Mouse (Mus musculus): ENCODE results near the gene Ntm. TPM values are rescaled to one million over a fixed set of nuclear protein-coding genes. Genes with fewer than 3 reads are reported as not detected.

Gene Ntm
- total and polyA plus RNA-seq, 3 experiments = not detected

DNA sequence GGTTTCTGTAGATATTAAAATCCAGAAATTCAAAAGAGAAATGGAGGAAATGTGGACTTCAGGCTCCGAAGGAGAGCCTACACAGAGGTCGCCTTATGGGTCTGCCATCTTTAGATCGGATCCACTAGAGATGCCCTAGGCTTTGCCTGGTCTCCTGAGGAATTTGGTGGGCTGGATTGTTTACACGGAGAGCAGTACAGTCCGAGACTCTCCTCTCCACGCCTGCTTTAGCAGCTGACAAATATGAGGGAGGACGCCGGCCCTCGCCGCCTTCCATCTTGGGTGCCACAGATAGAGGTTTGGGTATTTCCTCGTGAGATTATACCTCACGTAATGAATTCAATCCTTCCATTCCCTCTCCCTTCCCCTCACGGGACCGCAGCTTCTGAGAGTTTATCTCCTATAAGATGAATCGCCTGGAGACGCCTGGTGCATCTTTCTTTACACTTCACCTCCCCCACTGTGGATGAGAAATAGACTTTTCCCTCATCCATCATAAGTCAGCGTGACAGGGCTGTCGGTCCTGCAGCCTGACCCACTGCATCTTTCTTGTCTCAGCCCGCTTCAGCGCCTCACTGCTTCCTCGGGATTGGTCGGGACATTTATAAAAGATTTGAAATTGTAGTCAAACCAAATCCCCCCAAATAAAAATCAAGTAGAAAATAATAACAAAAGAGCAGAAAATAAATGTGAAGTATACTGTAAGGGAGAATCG is 191.7 kb downstream of the Ntm start:
- H3K27me3 ChIP-seq (ENCODE audit: control insufficient read depth in 1 of 2, insufficient read depth in 2 of 2, low read length in 2 of 2) = no peaks in the 10 kb centered on the region
- no peak overlapping the region for H3K27ac ChIP-seq (ENCODE audit: control insufficient read depth, low read depth, low read length)
- DNase-seq (ENCODE audit: low read depth, low spot score) = no peak
- H3K9ac ChIP-seq (ENCODE audit: control insufficient read depth, low read depth, low read length, poor library complexity, severe bottlenecking) = no peak overlapping the region
- H3K36me3 ChIP-seq (ENCODE audit: control insufficient read depth in 1 of 2, insufficient read depth in 2 of 2, low read length in 2 of 2) = no peaks in the 10 kb centered on the region
- TF ChIP-seq UBTF (IDR thresholded peaks at IDR 0.05; ENCODE audit: borderline replicate concordance, insufficient read depth, low read depth, low read length) = no peak
- TF ChIP-seq CTCF (IDR thresholded peaks at IDR 0.05 in 2 of 3, conservative IDR thresholded peaks at IDR 0.05 in 1 of 3; ENCODE audit: control insufficient read depth in 1 of 3, insufficient read depth in 1 of 3, low read depth in 2 of 3, low read length in 3 of 3, poor library complexity in 1 of 3, severe bottlenecking in 1 of 3) = no peak
- no peak for TF ChIP-seq RCOR1 (IDR thresholded peaks at IDR 0.05; ENCODE audit: low read depth, low read length)
- no peak for TF ChIP-seq ZMIZ1 (IDR thresholded peaks at IDR 0.05; ENCODE audit: low read depth, low read length)
- TF ChIP-seq ZNF384 (IDR thresholded peaks at IDR 0.05; ENCODE audit: low read depth, low read length) = no peak
- no peaks in the 10 kb centered on the region for H3K79me2 ChIP-seq (ENCODE audit: control insufficient read depth, insufficient read depth, low read length, poor library complexity)
- no peak overlapping the region for H3K4me3 ChIP-seq (ENCODE audit: control insufficient read depth in 1 of 2, insufficient read depth in 1 of 2, low read depth in 2 of 2, low read length in 2 of 2)
- no peaks in the 10 kb centered on the region for H3K9me3 ChIP-seq (replicated peaks; ENCODE audit: insufficient read depth, low read length)
- H3K4me1 ChIP-seq (ENCODE audit: control insufficient read depth in 1 of 2, insufficient read depth in 2 of 2, low read length in 2 of 2) = no peaks in the 10 kb centered on the region

DNA sequence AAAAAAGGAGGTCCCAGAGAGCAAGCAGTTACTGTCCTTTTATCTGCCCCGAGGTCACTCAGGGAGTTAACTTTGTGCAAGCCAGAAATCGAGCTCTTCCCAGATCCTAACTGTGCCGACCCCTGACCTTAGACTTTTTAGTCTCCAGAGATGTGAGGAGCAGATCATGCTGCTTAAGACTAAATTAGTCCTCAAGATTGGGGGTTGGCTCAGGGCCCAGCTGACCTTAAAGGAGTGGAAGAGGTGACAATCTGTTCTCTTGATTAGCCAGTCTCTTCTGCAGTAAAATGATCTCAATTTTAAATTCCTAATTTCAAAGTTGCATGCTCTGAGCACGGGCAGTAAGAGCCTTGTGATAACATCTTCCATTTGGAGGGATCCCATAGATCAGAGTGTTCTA is 193.6 kb downstream of the Ntm start:
- Histone ChIP-seq H3K27me3 (ENCODE audit: control insufficient read depth in 1 of 2, insufficient read depth in 2 of 2, low read length in 2 of 2) (no peaks in the 10 kb centered on the region), H3K27ac (ENCODE audit: control insufficient read depth, low read depth, low read length) (no peak overlapping the region), H3K9ac (ENCODE audit: control insufficient read depth, low read depth, low read length, poor library complexity, severe bottlenecking) (no peak overlapping the region), H3K9me3 (replicated peaks; ENCODE audit: insufficient read depth, low read length) (no peaks in the 10 kb centered on the region), H3K36me3 (ENCODE audit: control insufficient read depth in 1 of 2, insufficient read depth in 2 of 2, low read length in 2 of 2) (no peaks in the 10 kb centered on the region), H3K4me3 (ENCODE audit: control insufficient read depth in 1 of 2, insufficient read depth in 1 of 2, low read depth in 2 of 2, low read length in 2 of 2) (no peak overlapping the region), H3K4me1 (ENCODE audit: control insufficient read depth in 1 of 2, insufficient read depth in 2 of 2, low read length in 2 of 2) (no peaks in the 10 kb centered on the region), H3K79me2 (ENCODE audit: control insufficient read depth, insufficient read depth, low read length, poor library complexity) (no peaks in the 10 kb centered on the region)
- no peak for TF ChIP-seq HCFC1 (IDR thresholded peaks at IDR 0.05; ENCODE audit: low read depth, low read length)
- no peak for TF ChIP-seq ZKSCAN1 (IDR thresholded peaks at IDR 0.05; ENCODE audit: low read depth, low read length)
- no peak for TF ChIP-seq RCOR1 (IDR thresholded peaks at IDR 0.05; ENCODE audit: low read depth, low read length)
- no peak for TF ChIP-seq SMC3 (IDR thresholded peaks at IDR 0.05; ENCODE audit: low read depth, low read length)
- no peak for TF ChIP-seq ZMIZ1 (IDR thresholded peaks at IDR 0.05; ENCODE audit: low read depth, low read length)
- TF ChIP-seq EP300 (IDR thresholded peaks at IDR 0.05; ENCODE audit: low read depth in 1 of 2, low read length in 2 of 2) = no peak
- TF ChIP-seq MAX (IDR thresholded peaks at IDR 0.05; ENCODE audit: low read length) = no peak
- no peak for TF ChIP-seq E2F4 (IDR thresholded peaks at IDR 0.05; ENCODE audit: borderline replicate concordance, low read depth, low read length)
- TF ChIP-seq ZNF384 (IDR thresholded peaks at IDR 0.05; ENCODE audit: low read depth, low read length) = no peak
- no peak for TF ChIP-seq JUND (IDR thresholded peaks at IDR 0.05; ENCODE audit: low read depth, low read length)
- no peak for TF ChIP-seq MYC (IDR thresholded peaks at IDR 0.05; ENCODE audit: low read depth, low read length)
- no peak for TF ChIP-seq POLR2A (IDR thresholded peaks at IDR 0.05; ENCODE audit: control insufficient read depth in 1 of 2, insufficient read depth in 1 of 2, low read depth in 1 of 2, low read length in 2 of 2, poor library complexity in 1 of 2)
- no peak for TF ChIP-seq GABPA (IDR thresholded peaks at IDR 0.05; ENCODE audit: low read depth, low read length)
- TF ChIP-seq CHD1 (IDR thresholded peaks at IDR 0.05; ENCODE audit: low read depth, low read length) = no peak
- no peak for TF ChIP-seq MYB (IDR thresholded peaks at IDR 0.05; ENCODE audit: low read depth, low read length)
- no peak for TF ChIP-seq ZC3H11A (IDR thresholded peaks at IDR 0.05; ENCODE audit: low read depth, low read length)
- no peak for DNase-seq (ENCODE audit: low read depth, low spot score)

Data from MEL (cell line).